Mouse (Mus musculus) NIH3T3 (cell line): ENCODE measurements around the gene Tfb1m.

Experiments
- DNase-seq: peaks from one replicate; pipeline ENCODE4 v3.0.0-alpha.2; 2012; ENCODE audit warnings: low read depth

The Tfb1m gene

GRCm38 (mm10) chr17:3514316-3514715 lies 43.3 kb downstream of the Tfb1m start:
- no peak for DNase-seq

- peak; percentile 87 for DNase-seq
These were observed 47.7 kb downstream of the Tfb1m start for GRCm38 (mm10) chr17:3509841-3510240.

GRCm38 (mm10) chr17:3506508-3506907 lies 51.1 kb downstream of the Tfb1m start:
- DNase-seq = no peak

- DNase-seq = no peak
These were observed 51.9 kb downstream of the Tfb1m start for GRCm38 (mm10) chr17:3505711-3506110.

GRCm38 (mm10) chr17:3500936-3501335 lies 56.6 kb downstream of the Tfb1m start:
- peak; percentile 41 for DNase-seq

GRCm38 (mm10) chr17:3500076-3500475 lies 57.5 kb downstream of the Tfb1m start:
- DNase-seq = no peak

- DNase-seq = no peak
These were observed 58.1 kb downstream of the Tfb1m start for GRCm38 (mm10) chr17:3499468-3499867.

GRCm38 (mm10) chr17:3498580-3498979 lies 59.0 kb downstream of the Tfb1m start:
- DNase-seq = no peak

GRCm38 (mm10) chr17:3498086-3498485 lies 59.5 kb downstream of the Tfb1m start:
- peak; percentile 72 for DNase-seq

- no peak for DNase-seq
These were observed 61.5 kb downstream of the Tfb1m start for GRCm38 (mm10) chr17:3496080-3496479.

GRCm38 (mm10) chr17:3495576-3495975 lies 62.0 kb downstream of the Tfb1m start:
- no peak for DNase-seq

- DNase-seq = no peak
These were observed 65.9 kb downstream of the Tfb1m start for GRCm38 (mm10) chr17:3491667-3492066.

GRCm38 (mm10) chr17:3491065-3491464 lies 66.5 kb downstream of the Tfb1m start:
- no peak for DNase-seq

GRCm38 (mm10) chr17:3490216-3490895 lies 67.2 kb downstream of the Tfb1m start:
- DNase-seq = peak; percentile 41

GRCm38 (mm10) chr17:3487721-3488601 lies 69.6 kb downstream of the Tfb1m start:
- no peak for DNase-seq

- no peak for DNase-seq
These were observed 70.4 kb downstream of the Tfb1m start for GRCm38 (mm10) chr17:3487211-3487610.

- no peak for DNase-seq
These were observed 71.7 kb downstream of the Tfb1m start for GRCm38 (mm10) chr17:3485851-3486250.

- DNase-seq = no peak
These were observed 74.5 kb downstream of the Tfb1m start for GRCm38 (mm10) chr17:3483091-3483490.

- DNase-seq = no peak
These were observed 75.7 kb downstream of the Tfb1m start for GRCm38 (mm10) chr17:3481576-3482575.

GRCm38 (mm10) chr17:3476546-3476945 lies 81.0 kb downstream of the Tfb1m start:
- DNase-seq = peak; percentile 65

GRCm38 (mm10) chr17:3472018-3472417 lies 85.6 kb downstream of the Tfb1m start:
- no peak for DNase-seq
